Mouse (Mus musculus) CH12.LX (cell line): ENCODE measurements at regions not wholly inside any gene's neighbourhood (a gene's known extent, or its start where the extent isn't known, plus 50 kb on each side); places are given as distances from the start of the nearest gene placed in this dataset.

ENCODE experiments used
- CHD2 ChIP-seq: IDR thresholded peaks from 2 replicates; pipeline ENCODE4 v1.6.1; 2011; ENCODE audit warnings: low read length, improper control_type of control experiment
- CTCF ChIP-seq, 2 experiments: IDR thresholded peaks in 1 of 2; conservative IDR thresholded peaks in 1 of 2; 2 replicates each; pipeline ENCODE4 v1.5.1; 2011 to 2012; ENCODE audit warnings: low read depth in 2 of 2, low read length in 2 of 2, improper control_type of control experiment in 1 of 2, inconsistent platforms in 1 of 2, mild to moderate bottlenecking in 1 of 2, moderate library complexity in 1 of 2
- EP300 ChIP-seq: IDR thresholded peaks from 2 replicates; pipeline ENCODE4 v1.6.1; 2011; ENCODE audit warnings: low read length, improper control_type of control experiment
- ETS1 ChIP-seq: conservative IDR thresholded peaks from 2 replicates; pipeline ENCODE4 v1.6.1; 2012; ENCODE audit warnings: low read depth, mild to moderate bottlenecking, inconsistent platforms, low read length, improper control_type of control experiment, moderate library complexity
- GABPA ChIP-seq: IDR thresholded peaks from 2 replicates; pipeline ENCODE4 v1.6.1; 2012; ENCODE audit warnings: low read depth, low read length, improper control_type of control experiment, inconsistent platforms; ENCODE audit not compliant: insufficient replicate concordance
- HCFC1 ChIP-seq: IDR thresholded peaks from 2 replicates; pipeline ENCODE4 v1.6.1; 2012; ENCODE audit warnings: low read depth, mild to moderate bottlenecking, inconsistent platforms, low read length, improper control_type of control experiment
- JUN ChIP-seq: IDR thresholded peaks from 2 replicates; pipeline ENCODE4 v1.6.1; 2011; ENCODE audit warnings: low read depth, mild to moderate bottlenecking, low read length, improper control_type of control experiment, moderate library complexity; ENCODE audit not compliant: insufficient read depth
- MAX ChIP-seq: IDR thresholded peaks from 2 replicates; pipeline ENCODE4 v1.6.1; 2011; ENCODE audit warnings: low read length, improper control_type of control experiment
- POLR2A ChIP-seq: IDR thresholded peaks from 2 replicates; pipeline ENCODE4 v1.6.1; 2011; ENCODE audit warnings: low read depth, mild to moderate bottlenecking, improper control_type of control experiment, low read length
- POLR2AphosphoS2 ChIP-seq: IDR thresholded peaks from 2 replicates; pipeline ENCODE4 v1.6.1; 2011; ENCODE audit warnings: low read depth, low read length, improper control_type of control experiment
- RAD21 ChIP-seq: IDR thresholded peaks from 2 replicates; pipeline ENCODE4 v1.6.1; 2011; ENCODE audit warnings: low read depth, mild to moderate bottlenecking, low read length, improper control_type of control experiment, moderate library complexity
- SMC3 ChIP-seq: IDR thresholded peaks from 2 replicates; pipeline ENCODE4 v1.6.1; 2011; ENCODE audit warnings: low read depth, low read length, improper control_type of control experiment
- USF1 ChIP-seq: IDR thresholded peaks from 2 replicates; pipeline ENCODE4 v1.6.1; 2014; ENCODE audit warnings: low read depth, mild to moderate bottlenecking, inconsistent platforms, low read length, improper control_type of control experiment
- ZNF384 ChIP-seq: IDR thresholded peaks from 2 replicates; pipeline ENCODE4 v1.6.1; 2012; ENCODE audit warnings: low read depth, low read length, improper control_type of control experiment, inconsistent platforms

DNA sequence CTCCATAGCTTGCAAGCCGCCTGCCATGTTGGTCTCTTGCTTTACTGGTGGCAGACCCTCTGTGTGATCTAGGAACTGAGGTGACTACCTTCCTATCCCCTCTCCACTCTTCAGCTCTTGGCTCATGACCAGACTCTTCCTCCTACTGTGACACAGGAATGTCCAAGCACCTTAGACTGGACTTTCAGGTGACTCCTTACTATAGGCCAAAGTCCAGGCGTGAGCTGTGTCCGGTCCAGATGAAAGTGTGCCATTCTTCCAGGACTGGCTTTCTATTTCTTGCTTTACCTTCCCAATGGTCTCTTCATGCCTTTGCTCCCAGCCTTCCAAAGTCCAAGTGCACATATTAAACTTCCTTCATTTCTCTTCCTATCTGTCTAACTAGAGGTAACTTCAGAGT is 156.3 kb upstream of the Lpp start:
- no peak for TF ChIP-seq POLR2A
- TF ChIP-seq CTCF (conservative IDR thresholded peaks at IDR 0.05 in 1 of 2, IDR thresholded peaks at IDR 0.05 in 1 of 2; ENCODE audit: low read depth in 2 of 2, low read length in 2 of 2) = no peak
- no peak for TF ChIP-seq MAX
- no peak for TF ChIP-seq GABPA
- TF ChIP-seq SMC3 = no peak
- TF ChIP-seq ZNF384 = no peak
- no peak for TF ChIP-seq USF1
- TF ChIP-seq EP300 = no peak
- no peak for TF ChIP-seq RAD21
- no peak for TF ChIP-seq HCFC1
- no peak for TF ChIP-seq POLR2AphosphoS2
- no peak for TF ChIP-seq CHD2
- no peak for TF ChIP-seq ETS1
- TF ChIP-seq JUN = no peak
